Mouse (Mus musculus) erythroid progenitor cell, adult 5-6 weeks (primary cell): ENCODE results near the gene Trf. TPM values are rescaled to one million over a fixed set of nuclear protein-coding genes. Genes with fewer than 3 reads are reported as not detected.

Source experiments
- ATAC-seq: replicated peaks from 2 replicates; pipeline ENCODE4 v1.8.0; 2016; ENCODE audit warnings: moderate number of reproducible peaks, mild to moderate bottlenecking, moderate TSS enrichment, inconsistent platforms; ENCODE audit not compliant: poor library complexity, low FRiP score, severe bottlenecking
- total RNA-seq, 2 experiments: library from RNA; stranded (forward) in 1 of 2; stranded (reverse) in 1 of 2; fragments of 150-400 nt in 1 of 2; fragments of 186-747, 209-891 nt in 1 of 2; gene quantifications; 2 replicates each; pipeline versions ENCODE4 v1.2.3 to v1.2.4; 2015 to 2017; ENCODE audit warnings: low replicate concordance in 2 of 2

Trf gene
- total RNA-seq, 2 experiments from 2014 or later: 48.3 to 125 TPM

- no peak for ATAC-seq
Measured at GRCm38 (mm10) chr9:103226806-103227205, 3.4 kb downstream of the Trf start.

- ATAC-seq: peak; percentile 65; the same call in 1 of the 2 replicates
Measured at GRCm38 (mm10) chr9:103225464-103225863, 4.8 kb downstream of the Trf start.

- ATAC-seq: no peak
Measured at GRCm38 (mm10) chr9:103224721-103225120, 5.5 kb downstream of the Trf start.

- no peak for ATAC-seq
Measured at GRCm38 (mm10) chr9:103214281-103214680, 16.0 kb downstream of the Trf start.

- ATAC-seq: no peak
Measured at GRCm38 (mm10) chr9:103213631-103214030, 16.6 kb downstream of the Trf start.

GRCm38 (mm10) chr9:103212654-103213420 is 17.4 kb downstream of the Trf start:
- ATAC-seq: no peak

GRCm38 (mm10) chr9:103208802-103209423 is 21.3 kb downstream of the Trf start:
- ATAC-seq: no peak

GRCm38 (mm10) chr9:103207846-103208245 is 22.4 kb downstream of the Trf start:
- ATAC-seq: peak; percentile 97

GRCm38 (mm10) chr9:103205786-103206185 is 24.5 kb downstream of the Trf start:
- ATAC-seq: no peak

- ATAC-seq: peak; percentile 99
Measured at GRCm38 (mm10) chr9:103201561-103202260, 28.5 kb downstream of the Trf start, which contains the start of gene Srprb. Srprb (minus strand) TSS chr9:103202137.

GRCm38 (mm10) chr9:103188416-103188815 is 41.8 kb downstream of the Trf start:
- no peak for ATAC-seq

GRCm38 (mm10) chr9:103186747-103187146 is 43.5 kb downstream of the Trf start:
- ATAC-seq: no peak

- no peak for ATAC-seq
Measured at GRCm38 (mm10) chr9:103185946-103186345, 44.3 kb downstream of the Trf start.

GRCm38 (mm10) chr9:103184855-103185254 is 45.4 kb downstream of the Trf start:
- ATAC-seq: no peak

- no peak for ATAC-seq
Measured at GRCm38 (mm10) chr9:103181886-103182285, 48.4 kb downstream of the Trf start.

GRCm38 (mm10) chr9:103180807-103181565 is 49.3 kb downstream of the Trf start:
- peak; percentile 53 for ATAC-seq

- ATAC-seq: peak; percentile 72
Measured at GRCm38 (mm10) chr9:103180303-103180702, 49.9 kb downstream of the Trf start.

GRCm38 (mm10) chr9:103175692-103176091 is 54.6 kb downstream of the Trf start:
- no peak for ATAC-seq

- no peak for ATAC-seq
Measured at GRCm38 (mm10) chr9:103174771-103175519, 55.3 kb downstream of the Trf start.
